Mouse (Mus musculus): Measurements from ENCODE around the gene Olfr212. TPM values are rescaled to one million over a fixed set of nuclear protein-coding genes. Genes with fewer than 3 reads are reported as not detected.
"Not testable (repeated sequence)": the region's sequence is repeated elsewhere in the genome, so short reads cannot be mapped to it uniquely, and the experiment has no call there.

Gene Olfr212
- polyA plus RNA-seq (2014; fragmentation: Nextera tagmentation; extraction: Ambion mirVana): not detected in 2 replicates

DNA sequence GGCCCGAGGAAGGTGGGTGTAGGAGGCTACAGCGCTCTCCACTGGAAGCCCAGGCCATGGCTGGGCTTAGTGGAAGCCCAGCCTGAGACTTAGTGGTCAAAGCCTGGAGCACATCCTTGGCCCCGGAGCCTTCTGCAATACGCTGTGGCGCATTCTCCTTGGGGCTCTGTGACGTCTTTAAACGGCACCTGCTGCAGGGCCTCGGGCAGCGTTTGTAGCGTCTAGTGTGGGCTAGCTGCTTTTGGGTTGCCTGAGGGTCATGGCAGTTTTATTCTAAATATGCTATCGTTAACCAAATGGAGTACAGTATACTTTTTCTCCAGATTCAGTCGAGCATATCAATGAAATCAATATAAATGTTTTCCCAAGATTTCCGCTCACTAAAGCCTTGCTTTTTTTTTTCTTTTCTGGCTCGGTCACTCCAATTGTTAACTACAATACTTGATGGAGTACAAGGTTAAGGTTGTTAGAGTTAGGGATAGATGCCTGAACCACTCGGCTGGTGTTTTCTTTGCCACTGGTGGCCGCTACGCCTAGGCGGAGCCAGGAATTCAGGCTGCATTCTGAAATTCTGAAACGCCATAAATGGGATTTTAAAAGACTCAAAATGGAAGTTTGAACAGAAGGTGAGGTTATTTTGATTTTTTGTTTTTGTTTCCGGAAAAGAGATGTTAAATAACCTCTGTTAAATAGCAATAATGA is at the start of gene Olfr212:
Gene Olfr212, plus strand, starts transcription at position 215 of the 702 bp plus-strand sequence.
- not testable (repeated sequence) for H3K36me3 ChIP-seq (ENCODE audit: control insufficient read depth, insufficient read depth, low read length); H3K9me3 ChIP-seq (ENCODE audit: control insufficient read depth, low read length); H3K27ac ChIP-seq (replicated peaks; ENCODE audit: low read depth, low read length); ATAC-seq (ENCODE audit: low FRiP score, low TSS enrichment); H3K4me1 ChIP-seq (ENCODE audit: control insufficient read depth, insufficient read depth, low read length); H3K4me2 ChIP-seq (ENCODE audit: low read length); H3K27me3 ChIP-seq (ENCODE audit: control insufficient read depth, insufficient read depth, low read length); H3K9ac ChIP-seq (replicated peaks; ENCODE audit: low read length); DNase-seq; H3K4me3 ChIP-seq (replicated peaks; ENCODE audit: low read depth, low read length)
- WGBS: 93% methylated on average over 19 of the region's 20 CpGs

DNA sequence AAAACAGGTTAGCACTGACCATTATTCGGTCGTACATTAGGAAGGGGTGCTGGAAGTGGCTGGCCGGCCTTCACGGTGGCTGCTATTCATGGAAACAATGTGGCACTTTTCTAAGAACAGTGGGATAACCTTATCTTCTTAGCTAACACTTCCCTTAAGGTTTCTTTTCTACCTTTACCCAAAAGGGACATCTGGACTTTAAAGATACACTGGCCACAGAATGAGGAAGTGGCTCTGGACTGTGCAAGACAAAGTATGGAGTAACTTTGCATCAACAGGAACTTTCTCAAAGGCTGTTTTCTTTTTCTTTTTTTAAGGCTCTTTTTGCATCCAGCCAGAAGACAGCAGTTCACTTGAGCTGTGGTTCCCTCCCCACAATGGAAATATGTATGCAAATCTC is 47.6 kb upstream of the Olfr212 start:
- 77% methylated on average over 4 of the region's 4 CpGs for WGBS
- ATAC-seq (ENCODE audit: low FRiP score, low TSS enrichment) (no peak), DNase-seq (no peak)
- no peak overlapping the region for H3K4me2 ChIP-seq (ENCODE audit: low read length)
- H3K4me1 ChIP-seq (ENCODE audit: control insufficient read depth, insufficient read depth, low read length): 0 out of 2 replicates have a peak, but pooled peaks cover 6% of the 10 kb centered on the region
- H3K9me3 ChIP-seq (ENCODE audit: control insufficient read depth, low read length): no peaks in the 10 kb centered on the region
- H3K27me3 ChIP-seq (ENCODE audit: control insufficient read depth, insufficient read depth, low read length): peaks cover 16% of the 10 kb centered on the region; the same call in 1 of the 2 replicates
- H3K9ac ChIP-seq (replicated peaks; ENCODE audit: low read length): no peak overlapping the region
- no peak overlapping the region for H3K27ac ChIP-seq (replicated peaks; ENCODE audit: low read depth, low read length)
- no peak overlapping the region for H3K4me3 ChIP-seq (replicated peaks; ENCODE audit: low read depth, low read length)
- no peaks in the 10 kb centered on the region for H3K36me3 ChIP-seq (ENCODE audit: control insufficient read depth, insufficient read depth, low read length)

DNA sequence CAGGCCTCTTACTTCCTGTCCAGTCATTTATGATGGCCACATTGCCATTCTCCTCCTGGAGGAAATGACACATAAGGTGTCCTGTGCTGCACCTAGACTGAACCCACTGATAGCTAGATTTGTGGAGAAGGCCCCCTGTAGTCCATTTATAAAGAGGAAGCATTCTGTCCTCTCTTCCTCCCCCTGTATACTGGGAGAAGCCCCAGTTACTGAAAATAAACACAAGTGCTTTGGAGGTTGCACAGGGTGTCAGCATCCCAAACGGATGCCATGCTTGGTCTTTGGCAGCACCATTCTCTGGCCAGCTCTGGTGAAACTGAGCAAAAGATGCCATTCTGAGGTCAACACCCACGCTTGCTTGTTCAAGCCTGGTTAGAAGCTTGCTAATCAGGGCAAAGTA is 47.1 kb upstream of the Olfr212 start:
- no peak overlapping the region for H3K4me3 ChIP-seq (replicated peaks; ENCODE audit: low read depth, low read length)
- no peak for ATAC-seq (ENCODE audit: low FRiP score, low TSS enrichment)

DNA sequence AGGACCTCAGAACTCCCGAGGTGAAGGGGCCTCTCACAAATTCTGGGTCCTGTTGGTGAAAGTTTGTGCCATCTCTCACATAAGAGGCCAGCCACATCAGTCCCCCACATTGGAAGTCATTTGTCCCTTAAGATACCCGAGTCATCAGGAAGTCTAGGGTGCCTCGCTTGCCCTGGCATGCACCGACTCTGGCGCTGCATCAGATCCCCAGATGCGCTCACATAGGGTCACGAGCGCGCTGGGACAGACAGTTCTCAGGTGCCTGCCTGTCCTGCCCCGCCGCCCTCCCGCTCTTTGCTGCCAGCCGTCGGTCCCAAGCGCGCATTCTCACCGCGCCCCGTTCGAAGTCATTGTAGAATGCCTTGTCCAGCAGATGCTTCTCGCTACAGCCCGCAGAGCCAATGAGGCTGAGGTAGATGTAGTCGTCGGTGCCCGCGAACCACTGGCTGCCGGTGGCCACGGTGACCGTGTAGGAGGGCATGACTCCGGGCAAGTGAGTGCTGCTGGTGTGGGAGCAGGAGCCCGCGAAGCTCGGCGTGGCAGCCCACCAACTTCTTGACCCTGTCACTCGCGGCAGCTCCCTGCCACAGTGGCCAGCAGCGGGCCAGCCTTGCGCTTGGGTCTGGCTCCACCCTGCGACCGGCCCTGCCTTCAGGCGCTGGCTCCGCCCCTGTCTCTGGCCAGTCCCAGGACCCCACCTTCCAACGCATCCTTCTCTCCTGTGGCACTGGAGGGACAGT is 45.6 kb upstream of the Olfr212 start, which contains the start of gene Alox5:
Gene Alox5, minus strand, starts transcription at position 635 of the 740 bp plus-strand sequence.
- H3K4me1 ChIP-seq (ENCODE audit: control insufficient read depth, insufficient read depth, low read length): 0 out of 2 replicates have a peak, but pooled peaks cover 6% of the 10 kb centered on the region
- peak within 1 kb of the TSS; percentile 25 for H3K4me3 ChIP-seq (replicated peaks; ENCODE audit: low read depth, low read length)
- no peaks in the 10 kb centered on the region for H3K36me3 ChIP-seq (ENCODE audit: control insufficient read depth, insufficient read depth, low read length)
- H3K9me3 ChIP-seq (ENCODE audit: control insufficient read depth, low read length): no peaks in the 10 kb centered on the region
- no peak within 1 kb of the TSS for H3K27ac ChIP-seq (replicated peaks; ENCODE audit: low read depth, low read length)
- ATAC-seq (ENCODE audit: low FRiP score, low TSS enrichment): no peak; the same call in 1 of the 2 replicates
- H3K9ac ChIP-seq (replicated peaks; ENCODE audit: low read length): 0 out of 2 replicates have a peak within 1 kb of the TSS, but pooled peaks have one; percentile 29
- DNase-seq: peak; percentile 27
- 2% methylated on average over 43 of the region's 43 CpGs for WGBS
- peak within 1 kb of the TSS; percentile 63 for H3K4me2 ChIP-seq (ENCODE audit: low read length)
- peaks cover 16% of the 10 kb centered on the region; the same call in 1 of the 2 replicates for H3K27me3 ChIP-seq (ENCODE audit: control insufficient read depth, insufficient read depth, low read length)

More for the DNA sequence above, 47.1 kb upstream of the Olfr212 start:
- H3K9ac ChIP-seq (replicated peaks; ENCODE audit: low read length): no peak overlapping the region
- H3K27ac ChIP-seq (replicated peaks; ENCODE audit: low read depth, low read length): no peak overlapping the region
- no peak overlapping the region for H3K4me2 ChIP-seq (ENCODE audit: low read length)
- no peak for DNase-seq
- H3K27me3 ChIP-seq (ENCODE audit: control insufficient read depth, insufficient read depth, low read length): peaks cover 16% of the 10 kb centered on the region; the same call in 1 of the 2 replicates
- 75% methylated on average over 2 of the region's 2 CpGs for WGBS
- 0 out of 2 replicates have a peak, but pooled peaks cover 6% of the 10 kb centered on the region for H3K4me1 ChIP-seq (ENCODE audit: control insufficient read depth, insufficient read depth, low read length)
- H3K9me3 ChIP-seq (ENCODE audit: control insufficient read depth, low read length): no peaks in the 10 kb centered on the region
- H3K36me3 ChIP-seq (ENCODE audit: control insufficient read depth, insufficient read depth, low read length): no peaks in the 10 kb centered on the region

DNA sequence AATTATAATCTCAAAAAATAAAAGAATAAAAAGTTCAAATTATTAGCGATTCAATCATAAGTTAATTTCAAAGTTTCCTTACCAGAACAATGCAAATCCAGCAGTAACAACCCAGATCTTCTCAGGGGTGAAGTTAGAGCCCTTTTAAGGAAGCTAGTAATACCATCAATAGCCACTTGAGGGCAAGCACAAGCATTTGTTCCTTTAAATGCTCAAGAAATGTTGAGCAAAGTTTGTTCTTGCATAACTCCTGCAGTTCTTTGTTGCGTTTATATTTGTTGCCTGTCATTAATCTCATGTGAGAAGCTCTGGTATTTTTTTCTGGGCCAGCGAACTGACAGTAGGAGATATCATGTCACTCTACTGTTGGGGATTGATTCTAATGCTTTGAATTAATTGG is 38.2 kb upstream of the Olfr212 start:
- H3K4me1 ChIP-seq (ENCODE audit: control insufficient read depth, insufficient read depth, low read length): no peaks in the 10 kb centered on the region
- no peak overlapping the region for H3K27ac ChIP-seq (replicated peaks; ENCODE audit: low read depth, low read length)
- no peak overlapping the region for H3K9ac ChIP-seq (replicated peaks; ENCODE audit: low read length)
- 38% methylated on average over 3 of the region's 3 CpGs for WGBS
- no peaks in the 10 kb centered on the region for H3K36me3 ChIP-seq (ENCODE audit: control insufficient read depth, insufficient read depth, low read length)
- no peak overlapping the region for H3K4me2 ChIP-seq (ENCODE audit: low read length)
- no peak overlapping the region for H3K4me3 ChIP-seq (replicated peaks; ENCODE audit: low read depth, low read length)
- peaks cover 5% of the 10 kb centered on the region; the same call in 1 of the 2 replicates for H3K9me3 ChIP-seq (ENCODE audit: control insufficient read depth, low read length)
- ATAC-seq (ENCODE audit: low FRiP score, low TSS enrichment) (no peak), DNase-seq (peak; percentile 61)
- no peaks in the 10 kb centered on the region for H3K27me3 ChIP-seq (ENCODE audit: control insufficient read depth, insufficient read depth, low read length)

DNA sequence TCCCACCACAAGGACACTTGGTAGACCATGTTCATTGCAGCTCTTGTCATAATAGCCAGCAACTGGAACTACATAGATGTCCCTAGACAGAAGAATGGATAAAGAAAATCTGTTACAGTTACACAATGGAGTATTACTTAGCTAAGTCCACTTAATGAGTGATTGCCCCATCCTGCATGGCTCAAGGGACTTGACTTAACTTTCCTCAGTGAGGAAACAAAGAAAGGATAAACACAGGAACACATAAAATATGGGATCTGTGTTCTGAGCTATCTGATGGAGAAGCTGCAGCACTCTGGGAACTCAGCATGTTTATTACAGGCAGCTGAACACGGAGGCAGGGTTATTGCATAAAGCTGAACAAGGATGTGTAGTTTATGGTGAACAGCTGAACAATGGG is 21.2 kb upstream of the Olfr212 start:
- Histone ChIP-seq H3K27ac (replicated peaks; ENCODE audit: low read depth, low read length) (no peak overlapping the region), H3K4me1 (ENCODE audit: control insufficient read depth, insufficient read depth, low read length) (no peaks in the 10 kb centered on the region), H3K4me3 (replicated peaks; ENCODE audit: low read depth, low read length) (no peak overlapping the region), H3K36me3 (ENCODE audit: control insufficient read depth, insufficient read depth, low read length) (no peaks in the 10 kb centered on the region), H3K9ac (replicated peaks; ENCODE audit: low read length) (no peak overlapping the region), H3K4me2 (ENCODE audit: low read length) (no peak overlapping the region), H3K9me3 (ENCODE audit: control insufficient read depth, low read length) (no peaks in the 10 kb centered on the region), H3K27me3 (ENCODE audit: control insufficient read depth, insufficient read depth, low read length) (no peaks in the 10 kb centered on the region)
- 80% methylated on average over 1 of the region's 1 CpGs for WGBS
- DNase-seq (no peak), ATAC-seq (ENCODE audit: low FRiP score, low TSS enrichment) (no peak)

DNA sequence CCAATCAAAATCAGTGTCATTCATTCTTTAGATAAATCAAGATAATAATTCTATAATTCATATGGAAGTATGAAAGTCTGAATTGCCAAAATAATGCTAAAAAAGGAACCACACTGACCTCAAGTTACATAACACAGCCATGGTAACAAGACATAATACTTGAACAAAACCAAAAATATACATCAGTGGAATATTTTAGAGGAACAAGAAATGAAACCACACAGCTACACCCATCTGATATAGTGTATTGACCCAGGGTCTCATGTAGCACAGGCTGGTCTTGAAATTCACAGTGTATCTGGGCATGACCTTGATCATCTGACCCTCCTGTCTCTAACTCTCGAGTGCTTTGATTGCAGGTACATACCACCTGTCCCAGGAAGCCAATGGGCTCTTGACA is 19.5 kb upstream of the Olfr212 start:
- Histone ChIP-seq H3K36me3 (ENCODE audit: control insufficient read depth, insufficient read depth, low read length) (no peaks in the 10 kb centered on the region), H3K4me3 (replicated peaks; ENCODE audit: low read depth, low read length) (no peak overlapping the region), H3K27me3 (ENCODE audit: control insufficient read depth, insufficient read depth, low read length) (no peaks in the 10 kb centered on the region), H3K9ac (replicated peaks; ENCODE audit: low read length) (no peak overlapping the region), H3K4me2 (ENCODE audit: low read length) (no peak overlapping the region), H3K4me1 (ENCODE audit: control insufficient read depth, insufficient read depth, low read length) (no peaks in the 10 kb centered on the region), H3K9me3 (ENCODE audit: control insufficient read depth, low read length) (no peaks in the 10 kb centered on the region), H3K27ac (replicated peaks; ENCODE audit: low read depth, low read length) (no peak overlapping the region)
- DNase-seq: no peak
- ATAC-seq (ENCODE audit: low FRiP score, low TSS enrichment): no peak
- WGBS: 66% methylated on average over 1 of the region's 1 CpGs

DNA sequence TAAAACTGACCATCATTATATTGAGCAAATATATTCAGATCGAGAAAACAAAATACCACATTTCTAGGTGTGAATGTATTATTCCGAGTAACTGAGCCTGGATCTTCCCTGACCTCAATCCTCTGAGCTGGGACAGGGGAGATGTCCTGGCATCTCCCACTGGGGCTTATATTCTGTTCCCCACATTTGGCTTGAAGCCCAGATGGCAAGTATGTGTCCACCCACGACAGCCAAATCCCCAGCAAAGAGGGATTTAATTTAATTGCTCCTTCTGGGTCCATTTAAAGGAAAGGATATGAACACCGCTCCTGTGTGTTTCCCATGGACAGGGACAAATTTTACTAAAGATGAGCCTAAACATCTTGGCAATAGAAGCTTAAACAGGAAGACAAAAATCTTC is 17.5 kb upstream of the Olfr212 start, which contains the start of gene Olfr211:
Gene Olfr211, plus strand, starts transcription at position 301 of the 400 bp plus-strand sequence.
- ATAC-seq (ENCODE audit: low FRiP score, low TSS enrichment) (no peak), DNase-seq (peak; percentile 6)
- Histone ChIP-seq H3K4me3 (replicated peaks; ENCODE audit: low read depth, low read length) (no peak within 1 kb of the TSS), H3K9ac (replicated peaks; ENCODE audit: low read length) (no peak within 1 kb of the TSS), H3K9me3 (ENCODE audit: control insufficient read depth, low read length) (no peaks in the 10 kb centered on the region), H3K27me3 (ENCODE audit: control insufficient read depth, insufficient read depth, low read length) (no peaks in the 10 kb centered on the region), H3K4me1 (ENCODE audit: control insufficient read depth, insufficient read depth, low read length) (no peaks in the 10 kb centered on the region), H3K4me2 (ENCODE audit: low read length) (no peak within 1 kb of the TSS), H3K27ac (replicated peaks; ENCODE audit: low read depth, low read length) (no peak within 1 kb of the TSS), H3K36me3 (ENCODE audit: control insufficient read depth, insufficient read depth, low read length) (no peaks in the 10 kb centered on the region)
- WGBS: 65% methylated on average over 4 of the region's 4 CpGs
